Mouse (Mus musculus) ovary, postnatal 14 days (tissue): ENCODE measurements around the gene Uvrag.
"Not testable (repeated sequence)": the region's sequence is repeated elsewhere in the genome, so short reads cannot be mapped to it uniquely, and the experiment has no call there.

ENCODE experiments used
- DNase-seq: peaks from one replicate; pipeline ENCODE4 v3.0.0; 2022; ENCODE audit warnings: low spot score

The Uvrag gene

GRCm38 (mm10) chr7:99097781-99098180, 43.2 kb downstream of the Uvrag start:
- DNase-seq: no peak

- no peak for DNase-seq
Observed at GRCm38 (mm10) chr7:99097128-99097527, 43.8 kb downstream of the Uvrag start.

- DNase-seq: no peak
Observed at GRCm38 (mm10) chr7:99095191-99095590, 45.8 kb downstream of the Uvrag start.

GRCm38 (mm10) chr7:99094336-99094735, 46.6 kb downstream of the Uvrag start:
- DNase-seq: no peak

- no peak for DNase-seq
Observed at GRCm38 (mm10) chr7:99091915-99092645, 48.9 kb downstream of the Uvrag start.

GRCm38 (mm10) chr7:99089716-99090115, 51.2 kb downstream of the Uvrag start:
- no peak for DNase-seq

- no peak for DNase-seq
Observed at GRCm38 (mm10) chr7:99088576-99089346, 52.2 kb downstream of the Uvrag start.

- DNase-seq: no peak
Observed at GRCm38 (mm10) chr7:99087581-99087980, 53.4 kb downstream of the Uvrag start.

GRCm38 (mm10) chr7:99086646-99087443, 54.1 kb downstream of the Uvrag start:
- no peak for DNase-seq

- no peak for DNase-seq
Observed at GRCm38 (mm10) chr7:99085249-99085648, 55.7 kb downstream of the Uvrag start.

- DNase-seq: peak; percentile 57
Observed at GRCm38 (mm10) chr7:99079522-99079921, 61.4 kb downstream of the Uvrag start.

GRCm38 (mm10) chr7:99078805-99079204, 62.1 kb downstream of the Uvrag start:
- DNase-seq: no peak

- no peak for DNase-seq
Observed at GRCm38 (mm10) chr7:99077234-99077633, 63.7 kb downstream of the Uvrag start.

GRCm38 (mm10) chr7:99075101-99075500, 65.8 kb downstream of the Uvrag start:
- DNase-seq: no peak

- no peak for DNase-seq
Observed at GRCm38 (mm10) chr7:99073734-99074372, 67.1 kb downstream of the Uvrag start.

- DNase-seq: no peak
Observed at GRCm38 (mm10) chr7:99067710-99068109, 73.2 kb downstream of the Uvrag start.

GRCm38 (mm10) chr7:99065920-99066319, 75.0 kb downstream of the Uvrag start:
- no peak for DNase-seq

GRCm38 (mm10) chr7:99065391-99065831, 75.5 kb downstream of the Uvrag start:
- no peak for DNase-seq

GRCm38 (mm10) chr7:99064795-99065194, 76.1 kb downstream of the Uvrag start:
- DNase-seq: no peak

- not testable (repeated sequence) for DNase-seq
Observed at GRCm38 (mm10) chr7:99062263-99062662, 78.7 kb downstream of the Uvrag start.

- no peak for DNase-seq
Observed at GRCm38 (mm10) chr7:99061056-99061680, 79.8 kb downstream of the Uvrag start.

GRCm38 (mm10) chr7:99060476-99060875, 80.5 kb downstream of the Uvrag start:
- no peak for DNase-seq
